Mouse (Mus musculus): Measurements from ENCODE around the gene Olfr78. TPM values are rescaled to one million over a fixed set of nuclear protein-coding genes. Genes with fewer than 3 reads are reported as not detected.

The Olfr78 gene
- polyA plus RNA-seq, 1 experiment from 2014 or later: 0.15 TPM

Other genes starting within 250 kb of the Olfr78 start
- not detected in 2 replicates for gene Olfr547, start 224.7 kb downstream of the Olfr78 start, polyA plus RNA-seq (2015; fragmentation: Nextera tagmentation; extraction: Ambion mirVana)
- gene Olfr548-ps1, start 218.6 kb downstream of the Olfr78 start, polyA plus RNA-seq (2015; fragmentation: Nextera tagmentation; extraction: Ambion mirVana): not detected in 2 replicates
- not detected in 2 replicates for gene Olfr549, start 209.6 kb downstream of the Olfr78 start, polyA plus RNA-seq (2015; fragmentation: Nextera tagmentation; extraction: Ambion mirVana)
- 0.68 and 0.84 TPM in 2 replicates for gene Trim21, start 194.0 kb downstream of the Olfr78 start, polyA plus RNA-seq (2015; fragmentation: Nextera tagmentation; extraction: Ambion mirVana)
- not detected in 2 replicates for gene Olfr550, start 188.0 kb downstream of the Olfr78 start, polyA plus RNA-seq (2015; fragmentation: Nextera tagmentation; extraction: Ambion mirVana)
- gene Olfr551, start 167.6 kb downstream of the Olfr78 start, polyA plus RNA-seq (2015; fragmentation: Nextera tagmentation; extraction: Ambion mirVana): not detected in 2 replicates
- gene Olfr552, start 161.7 kb downstream of the Olfr78 start, polyA plus RNA-seq (2015; fragmentation: Nextera tagmentation; extraction: Ambion mirVana): not detected in 2 replicates
- not detected in 2 replicates for gene Olfr553, start 141.3 kb downstream of the Olfr78 start, polyA plus RNA-seq (2015; fragmentation: Nextera tagmentation; extraction: Ambion mirVana)
- not detected in 2 replicates for gene Olfr554, start 121.0 kb downstream of the Olfr78 start, polyA plus RNA-seq (2015; fragmentation: Nextera tagmentation; extraction: Ambion mirVana)
- not detected in 2 replicates for gene Olfr555, start 100.6 kb downstream of the Olfr78 start, polyA plus RNA-seq (2015; fragmentation: Nextera tagmentation; extraction: Ambion mirVana)
- gene Olfr556, start 94.6 kb downstream of the Olfr78 start, polyA plus RNA-seq (2015; fragmentation: Nextera tagmentation; extraction: Ambion mirVana): not detected in 2 replicates
- gene Trim68, start 72.1 kb downstream of the Olfr78 start, polyA plus RNA-seq (2015; fragmentation: Nextera tagmentation; extraction: Ambion mirVana): 11.3 and 13.6 TPM in 2 replicates
- gene Olfr557, start 63.6 kb downstream of the Olfr78 start, polyA plus RNA-seq (2015; fragmentation: Nextera tagmentation; extraction: Ambion mirVana): not detected in 2 replicates
- gene Olfr558, start 57.3 kb downstream of the Olfr78 start, polyA plus RNA-seq (2015; fragmentation: Nextera tagmentation; extraction: Ambion mirVana): 0.51 and 0.74 TPM in 2 replicates
- not detected in 2 replicates for gene Olfr33, start 40.4 kb downstream of the Olfr78 start, polyA plus RNA-seq (2015; fragmentation: Nextera tagmentation; extraction: Ambion mirVana)
- not detected in 2 replicates for gene Olfr559, start 32.0 kb downstream of the Olfr78 start, polyA plus RNA-seq (2015; fragmentation: Nextera tagmentation; extraction: Ambion mirVana)
- gene Olfr560, start 105 bp downstream of the Olfr78 start, polyA plus RNA-seq (2015; fragmentation: Nextera tagmentation; extraction: Ambion mirVana): not detected in 2 replicates
- gene Olfr561, start 11.8 kb upstream of the Olfr78 start, polyA plus RNA-seq (2015; fragmentation: Nextera tagmentation; extraction: Ambion mirVana): not detected in 2 replicates
- not detected in 2 replicates for gene Olfr564, start 44.0 kb upstream of the Olfr78 start, polyA plus RNA-seq (2015; fragmentation: Nextera tagmentation; extraction: Ambion mirVana)
- not detected in 2 replicates for gene Olfr566, start 99.3 kb upstream of the Olfr78 start, polyA plus RNA-seq (2015; fragmentation: Nextera tagmentation; extraction: Ambion mirVana)
- gene Olfr568, start 117.7 kb upstream of the Olfr78 start, polyA plus RNA-seq (2015; fragmentation: Nextera tagmentation; extraction: Ambion mirVana): not detected in 2 replicates
- gene Olfr569, start 131.4 kb upstream of the Olfr78 start, polyA plus RNA-seq (2015; fragmentation: Nextera tagmentation; extraction: Ambion mirVana): not detected in 2 replicates
- gene Olfr570, start 135.1 kb upstream of the Olfr78 start, polyA plus RNA-seq (2015; fragmentation: Nextera tagmentation; extraction: Ambion mirVana): not detected in 2 replicates
- not detected in 2 replicates for gene Olfr571, start 158.1 kb upstream of the Olfr78 start, polyA plus RNA-seq (2015; fragmentation: Nextera tagmentation; extraction: Ambion mirVana)
- not detected in 2 replicates for gene Olfr572, start 164.9 kb upstream of the Olfr78 start, polyA plus RNA-seq (2015; fragmentation: Nextera tagmentation; extraction: Ambion mirVana)
- gene Olfr573-ps1, start 183.1 kb upstream of the Olfr78 start, polyA plus RNA-seq (2015; fragmentation: Nextera tagmentation; extraction: Ambion mirVana): not detected in 2 replicates
- not detected in 2 replicates for gene Olfr574, start 189.0 kb upstream of the Olfr78 start, polyA plus RNA-seq (2015; fragmentation: Nextera tagmentation; extraction: Ambion mirVana)
- not detected in 2 replicates for gene Olfr575, start 199.3 kb upstream of the Olfr78 start, polyA plus RNA-seq (2015; fragmentation: Nextera tagmentation; extraction: Ambion mirVana)
- not detected in 2 replicates for gene Olfr576, start 203.2 kb upstream of the Olfr78 start, polyA plus RNA-seq (2015; fragmentation: Nextera tagmentation; extraction: Ambion mirVana)
- not detected in 2 replicates for gene Olfr577, start 216.5 kb upstream of the Olfr78 start, polyA plus RNA-seq (2015; fragmentation: Nextera tagmentation; extraction: Ambion mirVana)
- not detected in 2 replicates for gene Olfr578, start 229.9 kb upstream of the Olfr78 start, polyA plus RNA-seq (2015; fragmentation: Nextera tagmentation; extraction: Ambion mirVana)

Data from heart, embryonic 15.5 days (tissue).